Mouse (Mus musculus): Measurements from ENCODE around the gene Atp2c1. TPM values are rescaled to one million over a fixed set of nuclear protein-coding genes. Genes with fewer than 3 reads are reported as not detected.
A peak's percentile ranks its signal among the peaks of the same experiment; 100 is the strongest.

Gene Atp2c1
- polyA plus RNA-seq, 1 experiment from 2014 or later, result 43.7 TPM

DNA sequence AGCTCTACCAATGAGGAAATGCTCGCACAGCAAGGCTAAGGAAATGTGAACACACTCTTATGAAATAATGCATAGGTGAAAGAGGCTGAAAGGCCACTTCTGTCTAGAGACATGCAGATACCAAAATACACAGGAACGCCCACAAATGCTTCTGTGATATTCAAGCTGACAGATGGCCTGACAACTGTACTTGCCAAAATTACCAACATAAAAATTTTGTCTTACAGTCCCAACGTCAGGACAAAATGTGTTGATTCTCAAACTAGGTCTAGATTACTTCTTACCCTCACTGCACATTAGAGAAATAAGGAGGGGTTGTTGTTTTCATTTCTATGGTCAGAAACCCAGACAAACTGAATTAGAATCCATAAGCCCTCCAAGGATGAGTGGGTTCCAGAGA lies 51.0 kb downstream of the Atp2c1 start:
- peaks cover 9% of the 10 kb centered on the region for H3K4me1 ChIP-seq (ENCODE audit: control insufficient read depth, insufficient read depth, low read length)
- H3K27me3 ChIP-seq (ENCODE audit: control insufficient read depth, insufficient read depth, low read length), result no peaks in the 10 kb centered on the region
- no peak for ATAC-seq (replicated peaks; ENCODE audit: extremely low read depth, insufficient read depth, low FRiP score)
- H3K9me3 ChIP-seq (replicated peaks; ENCODE audit: control insufficient read depth, low read length), result no peaks in the 10 kb centered on the region
- H3K4me3 ChIP-seq (ENCODE audit: low read length), result no peak overlapping the region
- no peak overlapping the region for H3K4me2 ChIP-seq (ENCODE audit: low read depth, low read length)
- no peaks in the 10 kb centered on the region for H3K36me3 ChIP-seq (ENCODE audit: control insufficient read depth, insufficient read depth)
- H3K27ac ChIP-seq (ENCODE audit: low read length), result no peak overlapping the region
- 73% methylated on average over 3 of the region's 3 CpGs for WGBS
- no peak overlapping the region for H3K9ac ChIP-seq (ENCODE audit: low read length)

DNA sequence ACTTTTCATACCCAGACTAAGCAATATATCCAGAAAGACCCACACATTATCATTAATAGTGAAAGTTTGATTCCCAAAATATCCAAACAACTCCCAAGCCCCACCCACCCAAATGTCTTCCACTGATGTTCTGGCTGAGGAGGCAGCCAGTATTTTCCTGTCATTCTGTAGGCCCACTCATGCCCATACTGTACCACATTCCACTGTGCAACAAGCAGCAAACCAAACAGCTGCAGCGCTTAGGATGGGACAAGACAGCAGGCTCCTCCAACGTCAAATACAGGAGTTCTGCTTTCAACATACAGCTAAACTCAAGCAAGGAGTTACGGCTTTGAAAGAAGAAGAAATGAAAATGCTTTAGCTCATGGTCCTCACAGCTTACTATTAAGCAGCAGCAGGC lies 52.2 kb downstream of the Atp2c1 start:
- no peak overlapping the region for H3K27ac ChIP-seq (ENCODE audit: low read length)
- WGBS, result 67% methylated on average over 3 of the region's 3 CpGs
- ATAC-seq (replicated peaks; ENCODE audit: extremely low read depth, insufficient read depth, low FRiP score), result no peak
- H3K9ac ChIP-seq (ENCODE audit: low read length), result no peak overlapping the region
- peaks cover 2% of the 10 kb centered on the region; the same call in 1 of the 2 replicates for H3K4me1 ChIP-seq (ENCODE audit: control insufficient read depth, insufficient read depth, low read length)
- H3K9me3 ChIP-seq (replicated peaks; ENCODE audit: control insufficient read depth, low read length), result no peaks in the 10 kb centered on the region
- no peak overlapping the region for H3K4me2 ChIP-seq (ENCODE audit: low read depth, low read length)
- H3K36me3 ChIP-seq (ENCODE audit: control insufficient read depth, insufficient read depth), result no peaks in the 10 kb centered on the region; the same call in 1 of the 2 replicates
- no peaks in the 10 kb centered on the region for H3K27me3 ChIP-seq (ENCODE audit: control insufficient read depth, insufficient read depth, low read length)
- H3K4me3 ChIP-seq (ENCODE audit: low read length), result no peak overlapping the region

DNA sequence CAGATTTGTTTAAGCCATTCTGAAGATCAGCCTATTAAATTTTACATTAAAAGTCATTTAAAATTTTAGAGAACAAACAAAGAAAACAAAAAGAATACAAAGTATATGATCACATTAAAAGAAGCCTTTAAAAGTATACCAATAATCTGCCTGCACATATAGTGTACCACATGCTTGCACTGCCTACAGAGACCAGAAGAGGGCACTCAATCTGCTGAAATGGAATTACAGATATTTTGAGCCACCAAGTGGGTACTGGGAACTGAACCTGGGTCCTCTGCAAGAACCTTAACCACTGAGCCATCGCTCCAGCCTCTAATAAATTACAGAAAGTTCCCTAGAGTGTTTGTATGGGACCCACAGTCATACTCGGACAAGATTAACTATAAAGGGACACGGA lies 59.3 kb downstream of the Atp2c1 start:
- 93% methylated on average over 3 of the region's 3 CpGs for WGBS

DNA sequence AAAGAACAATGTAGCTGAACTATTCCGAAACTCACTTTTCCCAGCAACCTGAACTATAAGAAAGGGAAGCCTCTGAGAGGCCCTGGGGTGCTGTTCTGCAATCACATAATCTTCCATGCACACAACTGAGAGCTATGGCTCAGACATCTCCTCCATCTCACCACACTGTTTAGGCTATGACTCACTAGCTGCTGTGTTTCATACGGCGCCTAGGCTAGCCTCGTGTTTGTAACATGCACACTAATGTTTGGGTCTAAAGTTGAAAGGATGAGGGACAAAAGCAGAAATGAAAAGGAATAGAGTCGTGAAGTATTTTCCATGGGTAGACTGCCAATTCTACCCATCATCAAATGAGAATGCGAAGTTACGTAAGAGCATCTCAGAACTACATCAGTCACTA lies 65.6 kb downstream of the Atp2c1 start:
- Histone ChIP-seq H3K27ac (ENCODE audit: low read length) (no peak overlapping the region), H3K9me3 (replicated peaks; ENCODE audit: control insufficient read depth, low read length) (no peaks in the 10 kb centered on the region), H3K4me2 (ENCODE audit: low read depth, low read length) (no peak overlapping the region), H3K27me3 (ENCODE audit: control insufficient read depth, insufficient read depth, low read length) (no peaks in the 10 kb centered on the region), H3K4me1 (ENCODE audit: control insufficient read depth, insufficient read depth, low read length) (no peaks in the 10 kb centered on the region), H3K9ac (ENCODE audit: low read length) (no peak overlapping the region), H3K4me3 (ENCODE audit: low read length) (no peak overlapping the region), H3K36me3 (ENCODE audit: control insufficient read depth, insufficient read depth) (peaks cover 18% of the 10 kb centered on the region)
- ATAC-seq (replicated peaks; ENCODE audit: extremely low read depth, insufficient read depth, low FRiP score), result no peak
- WGBS, result 93% methylated on average over 7 of the region's 7 CpGs

More for the DNA sequence above, 59.3 kb downstream of the Atp2c1 start:
- Histone ChIP-seq H3K27ac (ENCODE audit: low read length) (no peak overlapping the region), H3K27me3 (ENCODE audit: control insufficient read depth, insufficient read depth, low read length) (no peaks in the 10 kb centered on the region), H3K9me3 (replicated peaks; ENCODE audit: control insufficient read depth, low read length) (peaks cover 8% of the 10 kb centered on the region; the same call in 1 of the 2 replicates), H3K4me3 (ENCODE audit: low read length) (no peak overlapping the region), H3K4me1 (ENCODE audit: control insufficient read depth, insufficient read depth, low read length) (no peaks in the 10 kb centered on the region), H3K9ac (ENCODE audit: low read length) (no peak overlapping the region), H3K4me2 (ENCODE audit: low read depth, low read length) (no peak overlapping the region), H3K36me3 (ENCODE audit: control insufficient read depth, insufficient read depth) (peaks cover 15% of the 10 kb centered on the region)
- no peak for ATAC-seq (replicated peaks; ENCODE audit: extremely low read depth, insufficient read depth, low FRiP score)

DNA sequence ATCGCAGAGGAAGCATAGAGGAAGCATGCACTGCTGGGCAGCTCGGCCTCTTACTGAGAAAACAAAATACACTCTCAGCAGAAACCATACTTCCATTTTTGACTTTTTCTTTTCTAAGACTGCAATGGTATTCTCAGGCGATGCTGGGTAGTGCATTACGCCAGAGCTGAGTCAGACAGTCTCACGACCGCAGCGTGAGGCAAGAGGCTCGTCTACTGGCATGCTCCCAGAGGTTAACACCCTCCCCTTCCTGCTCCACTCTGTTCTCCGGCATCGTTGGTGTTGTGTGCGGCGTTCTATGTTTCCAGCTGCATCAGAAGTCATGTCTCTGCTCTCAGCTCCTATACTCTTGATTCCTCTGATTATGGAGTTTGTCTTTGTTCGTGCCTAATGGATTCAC lies 68.1 kb downstream of the Atp2c1 start:
- WGBS, result 85% methylated on average over 13 of the region's 13 CpGs
- no peak overlapping the region for H3K27ac ChIP-seq (ENCODE audit: low read length)
- no peak for ATAC-seq (replicated peaks; ENCODE audit: extremely low read depth, insufficient read depth, low FRiP score)

DNA sequence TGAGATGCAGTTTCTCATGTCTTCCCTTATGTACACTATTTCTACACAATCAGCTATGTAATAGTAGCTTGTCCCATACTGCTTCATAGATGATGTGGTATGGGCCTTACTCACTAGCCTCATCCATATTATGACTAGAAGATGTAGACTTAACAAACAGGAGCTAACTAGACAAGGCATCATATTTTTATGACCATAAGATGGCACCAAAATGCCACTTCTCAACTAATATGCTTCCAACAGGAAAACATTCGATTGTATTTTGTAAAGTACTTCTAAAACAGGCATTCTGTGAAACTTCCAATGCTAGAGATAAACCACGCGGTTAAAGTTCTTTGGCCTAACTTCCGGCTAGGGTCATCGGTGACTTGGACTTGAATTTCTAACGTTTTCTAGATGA lies 118.6 kb downstream of the Atp2c1 start:
- no peaks in the 10 kb centered on the region for H3K4me1 ChIP-seq (ENCODE audit: control insufficient read depth, insufficient read depth, low read length)
- 89% methylated on average over 6 of the region's 6 CpGs for WGBS
- no peak overlapping the region for H3K9ac ChIP-seq (ENCODE audit: low read length)
- peaks cover 31% of the 10 kb centered on the region for H3K36me3 ChIP-seq (ENCODE audit: control insufficient read depth, insufficient read depth)
- no peak overlapping the region for H3K4me3 ChIP-seq (ENCODE audit: low read length)
- H3K4me2 ChIP-seq (ENCODE audit: low read depth, low read length), result no peak overlapping the region
- H3K27ac ChIP-seq (ENCODE audit: low read length), result no peak overlapping the region
- no peaks in the 10 kb centered on the region for H3K9me3 ChIP-seq (replicated peaks; ENCODE audit: control insufficient read depth, low read length)
- H3K27me3 ChIP-seq (ENCODE audit: control insufficient read depth, insufficient read depth, low read length), result no peaks in the 10 kb centered on the region
- ATAC-seq (replicated peaks; ENCODE audit: extremely low read depth, insufficient read depth, low FRiP score), result no peak

More for the DNA sequence above, 68.1 kb downstream of the Atp2c1 start:
- H3K27me3 ChIP-seq (ENCODE audit: control insufficient read depth, insufficient read depth, low read length), result no peaks in the 10 kb centered on the region
- H3K36me3 ChIP-seq (ENCODE audit: control insufficient read depth, insufficient read depth), result peaks cover 22% of the 10 kb centered on the region
- no peak overlapping the region for H3K4me3 ChIP-seq (ENCODE audit: low read length)
- H3K9ac ChIP-seq (ENCODE audit: low read length), result no peak overlapping the region
- no peaks in the 10 kb centered on the region for H3K9me3 ChIP-seq (replicated peaks; ENCODE audit: control insufficient read depth, low read length)
- no peak overlapping the region for H3K4me2 ChIP-seq (ENCODE audit: low read depth, low read length)
- H3K4me1 ChIP-seq (ENCODE audit: control insufficient read depth, insufficient read depth, low read length), result no peaks in the 10 kb centered on the region

DNA sequence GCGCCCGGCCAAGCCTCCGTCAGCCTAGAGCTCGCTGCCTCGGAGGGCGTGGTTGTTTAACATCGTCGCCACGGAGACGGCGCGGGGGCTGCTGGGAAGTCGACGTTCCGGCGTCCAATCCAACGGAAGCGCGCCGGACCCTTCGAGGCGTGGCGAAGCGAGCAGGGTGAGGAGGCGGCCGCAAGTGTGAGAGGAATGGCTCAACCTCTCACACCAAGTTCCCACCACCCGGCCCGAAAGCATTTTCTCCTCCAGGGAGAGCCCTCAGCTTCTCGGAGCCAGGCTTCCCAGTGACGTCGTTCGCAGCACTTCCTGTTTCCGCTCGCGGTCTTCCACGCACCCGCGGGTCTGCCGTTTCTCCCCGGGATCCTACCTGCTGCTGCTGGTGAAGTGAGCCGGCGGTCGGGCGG lies 131.9 kb downstream of the Atp2c1 start, which contains the start of the genes Aste1 and Nek11:
Gene Aste1 (plus strand): TSS at position 175 of the 410 bp plus-strand sequence.
Gene Nek11 (minus strand): TSS at position 307 of the 410 bp plus-strand sequence.
- H3K4me2 ChIP-seq (ENCODE audit: low read depth, low read length), result peak within 1 kb of the TSS; percentile 84
- H3K27ac ChIP-seq (ENCODE audit: low read length), result peak within 1 kb of the TSS; percentile 92
- ATAC-seq (replicated peaks; ENCODE audit: extremely low read depth, insufficient read depth, low FRiP score), result peak; percentile 99
- under 1% methylated on average over 44 of the region's 44 CpGs for WGBS
- peak within 1 kb of the TSS; percentile 76 for H3K9ac ChIP-seq (ENCODE audit: low read length)
- peaks cover 25% of the 10 kb centered on the region for H3K4me1 ChIP-seq (ENCODE audit: control insufficient read depth, insufficient read depth, low read length)
- H3K4me3 ChIP-seq (ENCODE audit: low read length), result peak within 1 kb of the TSS; percentile 72
- H3K27me3 ChIP-seq (ENCODE audit: control insufficient read depth, insufficient read depth, low read length), result peaks cover 2% of the 10 kb centered on the region; the same call in 1 of the 2 replicates
- no peaks in the 10 kb centered on the region for H3K9me3 ChIP-seq (replicated peaks; ENCODE audit: control insufficient read depth, low read length)
- peaks cover 17% of the 10 kb centered on the region for H3K36me3 ChIP-seq (ENCODE audit: control insufficient read depth, insufficient read depth)

DNA sequence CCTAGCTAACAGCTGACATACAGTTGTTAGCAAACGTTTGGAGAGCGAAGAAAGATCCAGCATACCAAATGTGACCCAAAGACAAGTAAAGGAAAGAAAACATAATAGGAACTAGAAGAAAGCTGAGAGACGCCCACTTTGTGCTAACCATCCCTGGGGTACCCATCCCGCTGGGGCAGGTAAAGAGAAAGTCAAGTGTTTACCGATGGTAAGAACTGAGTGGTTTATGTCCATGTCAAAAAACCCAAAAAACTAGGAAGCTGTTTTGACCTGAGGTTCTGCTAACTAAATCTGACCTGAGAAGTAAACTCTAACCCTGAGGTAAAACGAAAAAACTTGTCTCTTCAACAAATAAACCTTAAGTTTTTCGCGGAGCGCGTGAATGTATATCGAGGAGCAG lies 132.4 kb downstream of the Atp2c1 start:
- Histone ChIP-seq H3K9me3 (replicated peaks; ENCODE audit: control insufficient read depth, low read length) (no peaks in the 10 kb centered on the region), H3K36me3 (ENCODE audit: control insufficient read depth, insufficient read depth) (peaks cover 17% of the 10 kb centered on the region), H3K9ac (ENCODE audit: low read length) (peak overlapping the region; percentile 44), H3K4me1 (ENCODE audit: control insufficient read depth, insufficient read depth, low read length) (peaks cover 22% of the 10 kb centered on the region), H3K4me2 (ENCODE audit: low read depth, low read length) (peak overlapping the region; percentile 84), H3K27ac (ENCODE audit: low read length) (no peak overlapping the region; the same call in 1 of the 2 replicates), H3K4me3 (ENCODE audit: low read length) (peak overlapping the region; percentile 72), H3K27me3 (ENCODE audit: control insufficient read depth, insufficient read depth, low read length) (peaks cover 2% of the 10 kb centered on the region; the same call in 1 of the 2 replicates)
- WGBS, result 11% methylated on average over 11 of the region's 11 CpGs
- no peak for ATAC-seq (replicated peaks; ENCODE audit: extremely low read depth, insufficient read depth, low FRiP score)

DNA sequence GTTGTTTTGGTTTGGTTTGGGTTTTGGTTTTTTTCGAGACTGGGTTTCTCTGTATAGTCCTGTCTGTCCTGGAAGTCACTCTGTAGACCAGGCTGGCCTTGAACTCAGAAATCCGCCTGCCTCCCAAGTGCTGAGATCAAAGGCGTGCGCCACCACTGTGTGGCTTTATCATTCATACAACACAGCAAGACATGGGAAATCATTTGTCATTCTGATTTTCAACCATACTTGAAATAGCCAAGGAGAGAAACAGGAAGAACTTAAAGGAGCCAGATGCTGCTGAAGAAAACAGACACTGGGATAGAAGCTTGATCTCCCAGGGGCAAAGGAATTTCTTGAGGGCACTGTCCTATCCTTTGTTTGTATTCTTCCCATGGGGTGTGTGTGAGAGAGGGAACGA lies 136.5 kb downstream of the Atp2c1 start:
- no peak overlapping the region for H3K4me2 ChIP-seq (ENCODE audit: low read depth, low read length)
- WGBS, result 45% methylated on average over 5 of the region's 5 CpGs
- H3K27ac ChIP-seq (ENCODE audit: low read length), result no peak overlapping the region
- H3K27me3 ChIP-seq (ENCODE audit: control insufficient read depth, insufficient read depth, low read length), result peaks cover 2% of the 10 kb centered on the region; the same call in 1 of the 2 replicates
- no peaks in the 10 kb centered on the region for H3K9me3 ChIP-seq (replicated peaks; ENCODE audit: control insufficient read depth, low read length)
- no peaks in the 10 kb centered on the region; the same call in 1 of the 2 replicates for H3K4me1 ChIP-seq (ENCODE audit: control insufficient read depth, insufficient read depth, low read length)
- ATAC-seq (replicated peaks; ENCODE audit: extremely low read depth, insufficient read depth, low FRiP score), result no peak
- no peaks in the 10 kb centered on the region for H3K36me3 ChIP-seq (ENCODE audit: control insufficient read depth, insufficient read depth)
- no peak overlapping the region for H3K4me3 ChIP-seq (ENCODE audit: low read length)
- H3K9ac ChIP-seq (ENCODE audit: low read length), result no peak overlapping the region
